ENCODE assay signal across 9 mouse cellular contexts in genomic region chr7:74552000-74552358, GRCm38 (mm10). TPM values are rescaled to one million over a fixed set of nuclear protein-coding genes. Genes with fewer than 3 reads are reported as not detected.
DNase-seq lines count a peak whose midpoint lies in the region; ATAC-seq and TF ChIP-seq lines count a peak whose summit lies in the region.
"Had no signal": no experiment of that assay in that cellular context is flagged by ENCODE, and none has a peak within 500 bp of the region (broad histone marks: within the 10 kb centered on the region; RNA-seq: fewer than 3 reads in every experiment).

No protein-coding gene starts in this region.

- H3K27ac ChIP-seq in heart, embryonic 16.5 days (ENCODE audit: low read length) = no peak overlapping the region
- H3K27ac ChIP-seq in cortical plate, adult 2 months (ENCODE audit: insufficient read depth, low read length) = no peak overlapping the region
- no peak overlapping the region for H3K27ac ChIP-seq in midbrain, embryonic 12.5 days (replicated peaks)
- H3K27ac ChIP-seq in liver, postnatal 0 days (ENCODE audit: low read depth) = no peak overlapping the region
- H3K27ac ChIP-seq: limb, embryonic 15.5 days had no signal

- peak overlapping the region; percentile 10; the same call in 1 of the 2 replicates for H3K4me2 ChIP-seq in heart, embryonic 16.5 days (ENCODE audit: low read depth, low read length)
- peak overlapping the region; percentile 80 for H3K4me2 ChIP-seq in midbrain, embryonic 12.5 days (replicated peaks)
- H3K4me2 ChIP-seq in liver, postnatal 0 days (ENCODE audit: low read depth, low read length) = no peak overlapping the region
- H3K4me2 ChIP-seq: limb, embryonic 15.5 days had no signal

- H3K9ac ChIP-seq in heart, embryonic 16.5 days (ENCODE audit: low read length) = no peak overlapping the region
- H3K9ac ChIP-seq in midbrain, embryonic 12.5 days (replicated peaks) = no peak overlapping the region
- no peak overlapping the region for H3K9ac ChIP-seq in liver, postnatal 0 days (replicated peaks)
- H3K9ac ChIP-seq: limb, embryonic 15.5 days had no signal

- H3K4me1 ChIP-seq in heart, embryonic 16.5 days (ENCODE audit: control insufficient read depth, insufficient read depth, low read length) = peaks cover 15% of the 10 kb centered on the region
- no peaks in the 10 kb centered on the region for H3K4me1 ChIP-seq in cortical plate, adult 2 months (ENCODE audit: control insufficient read depth, insufficient read depth, low read length)
- H3K4me1 ChIP-seq in midbrain, embryonic 12.5 days = peaks cover 11% of the 10 kb centered on the region
- H3K4me1 ChIP-seq in lung, adult 2 months (ENCODE audit: control insufficient read depth, insufficient read depth, low read length) = peaks cover 12% of the 10 kb centered on the region; the same call in 1 of the 2 replicates
- H3K4me1 ChIP-seq in liver, postnatal 0 days (ENCODE audit: insufficient read depth) = peaks cover 11% of the 10 kb centered on the region; the same call in 1 of the 2 replicates

- no peak for ATAC-seq in heart, embryonic 16.5 days (replicated peaks; ENCODE audit: extremely low read depth, insufficient read depth, low FRiP score)
- no peak for ATAC-seq in midbrain, embryonic 12.5 days (ENCODE audit: low FRiP score, low read depth)
- ATAC-seq in liver, postnatal 0 days = no peak

- no peak for TF ChIP-seq POLR2A in cortical plate, adult 2 months (IDR thresholded peaks at IDR 0.05; ENCODE audit: extremely low read depth, insufficient read depth, low read length)
- no peak for TF ChIP-seq POLR2A in lung, adult 2 months (IDR thresholded peaks at IDR 0.05; ENCODE audit: borderline replicate concordance, extremely low read depth, low read depth, low read length)

- no peaks in the 10 kb centered on the region for H3K36me3 ChIP-seq in heart, embryonic 16.5 days (ENCODE audit: control insufficient read depth, insufficient read depth)
- no peaks in the 10 kb centered on the region for H3K36me3 ChIP-seq in midbrain, embryonic 12.5 days
- H3K36me3 ChIP-seq in liver, postnatal 0 days (replicated peaks; ENCODE audit: insufficient read depth, low read length) = no peaks in the 10 kb centered on the region
- H3K36me3 ChIP-seq: limb, embryonic 15.5 days had no signal

- DNase-seq in heart, adult 9 months (ENCODE audit: low spot score in 2 of 2) = no peak
- peak; percentile 61 for DNase-seq in CD4-positive, CD25-positive, alpha-beta regulatory T cell, adult 2 months (ENCODE audit: low read depth, low spot score)
- no peak for DNase-seq in lung, adult 2 months
- no peak for DNase-seq in left cerebral cortex, adult 8-10 months (ENCODE audit: low spot score in 2 of 2)
- DNase-seq in liver, postnatal 0 days = no peak

- H3K27me3 ChIP-seq in heart, embryonic 16.5 days (ENCODE audit: control insufficient read depth, insufficient read depth, low read length) = peaks cover 17% of the 10 kb centered on the region
- H3K27me3 ChIP-seq in midbrain, embryonic 12.5 days = peaks cover 42% of the 10 kb centered on the region
- H3K27me3 ChIP-seq in liver, postnatal 0 days (ENCODE audit: insufficient read depth, low read length) = peaks cover 44% of the 10 kb centered on the region

- no peaks in the 10 kb centered on the region for H3K9me3 ChIP-seq in heart, embryonic 16.5 days (replicated peaks; ENCODE audit: control insufficient read depth, low read length)
- H3K9me3 ChIP-seq in midbrain, embryonic 12.5 days = no peaks in the 10 kb centered on the region
- H3K9me3 ChIP-seq in liver, postnatal 0 days (ENCODE audit: low read length) = no peaks in the 10 kb centered on the region
- H3K9me3 ChIP-seq: limb, embryonic 15.5 days had no signal

- TF ChIP-seq EP300 in liver, postnatal 0 days (IDR thresholded peaks at IDR 0.05; ENCODE audit: low read depth) = no peak

- TF ChIP-seq CTCF in cortical plate, adult 2 months (IDR thresholded peaks at IDR 0.05; ENCODE audit: extremely low read depth, insufficient read depth, low read length) = no peak
- no peak for TF ChIP-seq CTCF in lung, adult 2 months (IDR thresholded peaks at IDR 0.05; ENCODE audit: insufficient read depth, low read length)
- no peak for TF ChIP-seq CTCF in liver, postnatal 0 days (IDR thresholded peaks at IDR 0.05; ENCODE audit: low read depth)

- no peak overlapping the region for H3K4me3 ChIP-seq in heart, embryonic 16.5 days (ENCODE audit: low read length)
- H3K4me3 ChIP-seq in cortical plate, adult 2 months (ENCODE audit: insufficient read depth, low read length) = peak overlapping the region; percentile 75; the same call in 1 of the 2 replicates
- peak overlapping the region; percentile 76 for H3K4me3 ChIP-seq in midbrain, embryonic 12.5 days
- H3K4me3 ChIP-seq in lung, adult 2 months (replicated peaks; ENCODE audit: extremely low read depth, low read depth, low read length) = no peak overlapping the region
- no peak overlapping the region for H3K4me3 ChIP-seq in liver, postnatal 0 days (ENCODE audit: low read depth, low read length)
- H3K4me3 ChIP-seq: limb, embryonic 15.5 days had no signal

- 32% methylated on average over 2 of the region's 2 CpGs for WGBS in heart, embryonic 16.5 days
- 14% methylated on average over 2 of the region's 2 CpGs for WGBS in midbrain, embryonic 12.5 days
- WGBS in lung, adult 2 months = 65% methylated on average over 2 of the region's 2 CpGs
- WGBS in liver, postnatal 0 days (ENCODE audit: insufficient replicate concordance) = 32% methylated on average over 2 of the region's 2 CpGs

RNA-seq across cellular contexts. Expression of gene Slco3a1, which starts 2.6 kb away (rescaled TPM):
- polyA plus RNA-seq in heart, embryonic 16.5 days (2015; fragmentation: Nextera tagmentation; extraction: Ambion mirVana) = 15.3 and 15.8 TPM in 2 replicates
- polyA plus RNA-seq in cortical plate, adult 2 months (2012; rRNA removed) = 22.9 and 26.5 TPM in 2 replicates
- 14.3 and 14.8 TPM in 2 replicates for polyA plus RNA-seq in midbrain, embryonic 12.5 days (2016; fragmentation: Nextera tagmentation; extraction: Ambion mirVana)
- polyA plus RNA-seq in lung, adult 2 months (2012; rRNA removed) = 141 and 156 TPM in 2 replicates
- total RNA-seq in left cerebral cortex, adult 8-10 months (2022) = 10 to 100 TPM; 44.2 to 47.3 (median 44.9) TPM
- polyA plus RNA-seq in liver, postnatal 0 days (2015; fragmentation: Nextera tagmentation; extraction: Ambion mirVana) = 1.2 and 1.6 TPM in 2 replicates

Comparison
In these comparisons a context has a peak if more than half of its experiments do, and no peak if none do; other contexts are left out.
1. H3K4me3 ChIP-seq: peak in cortical plate, adult 2 months (single experiment) and midbrain, embryonic 12.5 days (single experiment); none in heart, embryonic 16.5 days (single experiment), lung, adult 2 months (single experiment) and liver, postnatal 0 days (single experiment).